Mouse (Mus musculus) ES-E14 (cell line): ENCODE results near the gene Rab44. TPM values are rescaled to one million over a fixed set of nuclear protein-coding genes. Genes with fewer than 3 reads are reported as not detected.

Source experiments
- DNase-seq: peaks from one replicate; pipeline ENCODE4 v3.0.0-alpha.2; 2013; ENCODE audit warnings: low read depth, low spot score
- H3K27ac ChIP-seq: 2 replicates; pipeline ENCODE4 v1.5.1; 2012; ENCODE audit warnings: low read depth, mild to moderate bottlenecking, low read length, moderate library complexity, mixed read lengths; ENCODE audit not compliant: poor library complexity, insufficient read depth, severe bottlenecking
- H3K36me3 ChIP-seq: 2 replicates; pipeline ENCODE4 v1.6.1; 2012; ENCODE audit warnings: mild to moderate bottlenecking, low read length, moderate library complexity, mixed read lengths; ENCODE audit not compliant: control insufficient read depth, poor library complexity, insufficient read depth, severe bottlenecking
- H3K4me1 ChIP-seq, 2 experiments: fragments of 150-350 bp in 1 of 2; sonication (generic) in 1 of 2; 2 replicates each; pipeline ENCODE4 v1.6.1; 2012; ENCODE audit warnings: low read length in 2 of 2, mild to moderate bottlenecking in 1 of 2, mixed read lengths in 1 of 2; ENCODE audit not compliant: control insufficient read depth in 2 of 2, insufficient read depth in 2 of 2, poor library complexity in 1 of 2
- H3K4me3 ChIP-seq, 2 experiments: fragments of 150-350 bp in 1 of 2; sonication (generic) in 1 of 2; 2 replicates each; pipeline ENCODE4 v1.5.1; 2012; ENCODE audit warnings: low read length in 2 of 2, low read depth in 1 of 2, mild to moderate bottlenecking in 1 of 2, mixed read lengths in 1 of 2; ENCODE audit not compliant: insufficient read depth in 1 of 2, poor library complexity in 1 of 2, severe bottlenecking in 1 of 2
- H3K9ac ChIP-seq: 2 replicates; pipeline ENCODE4 v1.6.1; 2012; ENCODE audit warnings: low read depth, mild to moderate bottlenecking, low read length, mixed read lengths; ENCODE audit not compliant: poor library complexity, insufficient read depth, severe bottlenecking
- H3K9me3 ChIP-seq: fragments of 150-350 bp; sonication (generic); 2 replicates; pipeline ENCODE4 v1.6.1; 2012; ENCODE audit warnings: low read depth, mild to moderate bottlenecking, low read length; ENCODE audit not compliant: control insufficient read depth, insufficient read depth
- CHD2 ChIP-seq: IDR thresholded peaks from 2 replicates; pipeline ENCODE4 v1.6.1; 2014; ENCODE audit warnings: mild to moderate bottlenecking, low read depth, low read length, inconsistent platforms
- HCFC1 ChIP-seq: IDR thresholded peaks from 2 replicates; pipeline ENCODE4 v1.6.1; 2012; ENCODE audit warnings: low read length, inconsistent platforms, borderline replicate concordance; ENCODE audit not compliant: insufficient read depth
- MAFK ChIP-seq: IDR thresholded peaks from 2 replicates; pipeline ENCODE4 v1.6.1; 2014; ENCODE audit warnings: mild to moderate bottlenecking, low read depth, low read length, inconsistent platforms; ENCODE audit not compliant: insufficient read depth
- ZC3H11A ChIP-seq: IDR thresholded peaks from 2 replicates; pipeline ENCODE4 v1.6.1; 2012; ENCODE audit warnings: low read depth, mild to moderate bottlenecking, inconsistent platforms, low read length, borderline replicate concordance
- ZNF384 ChIP-seq: IDR thresholded peaks from 2 replicates; pipeline ENCODE4 v1.6.1; 2012; ENCODE audit warnings: low read depth, low read length, inconsistent platforms
- in situ Hi-C, 2 experiments: fragments of 600-800 bp; cut with MboI; formaldehyde crosslinking; loops; one replicate each; pipeline ENCODE4 v1.15.1; 2025; ENCODE audit warnings: low sequenced_read_pairs in 2 of 2, inconsistent platforms in 1 of 2; ENCODE audit not compliant: unreplicated experiment in 2 of 2
- total RNA-seq: library from RNA; depleted of rRNA; stranded (reverse); fragments of 300-350 nt; gene quantifications from 2 replicates; pipeline ENCODE4 v1.2.3, GENCODE M21; 2012

Gene Rab44
- total RNA-seq, 1 experiment = 0.31 TPM

DNA sequence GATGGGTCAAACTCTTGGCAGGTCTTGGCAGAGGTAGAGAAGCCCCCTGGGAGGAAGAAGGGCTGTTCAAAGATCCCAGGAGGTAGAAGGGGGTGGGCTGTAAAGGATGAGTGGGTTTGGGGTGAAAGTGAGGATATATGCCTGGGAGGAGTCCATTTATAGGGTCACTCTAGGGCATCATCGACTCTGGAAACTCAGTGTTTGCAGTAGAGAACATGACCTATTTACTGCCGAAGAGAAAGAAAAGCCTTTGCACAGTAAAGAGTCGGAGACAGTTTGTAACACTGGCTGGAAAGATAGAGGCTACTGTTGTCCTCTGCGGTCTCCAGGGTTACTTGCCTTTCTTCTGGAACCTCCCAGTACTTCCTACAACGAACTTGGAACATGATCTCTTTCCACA, 40.6 kb upstream of the Rab44 start:
- no peaks in the 10 kb centered on the region for H3K36me3 ChIP-seq
- TF ChIP-seq ZNF384 (no peak), CHD2 (no peak), MAFK (no peak), ZC3H11A (no peak), HCFC1 (no peak)
- no peak for DNase-seq
- no peak overlapping the region for H3K9ac ChIP-seq
- peak overlapping the region in 1 of 2 experiments; percentile 15; a peak in 3 of 4 replicates for H3K4me3 ChIP-seq
- peak overlapping the region; percentile 33; the same call in 1 of the 2 replicates for H3K27ac ChIP-seq
- in situ Hi-C loops = no loop called here
- no peaks in the 10 kb centered on the region for H3K9me3 ChIP-seq
- peaks cover 32 to 42% of the 10 kb centered on the region in 2 experiments for H3K4me1 ChIP-seq

DNA sequence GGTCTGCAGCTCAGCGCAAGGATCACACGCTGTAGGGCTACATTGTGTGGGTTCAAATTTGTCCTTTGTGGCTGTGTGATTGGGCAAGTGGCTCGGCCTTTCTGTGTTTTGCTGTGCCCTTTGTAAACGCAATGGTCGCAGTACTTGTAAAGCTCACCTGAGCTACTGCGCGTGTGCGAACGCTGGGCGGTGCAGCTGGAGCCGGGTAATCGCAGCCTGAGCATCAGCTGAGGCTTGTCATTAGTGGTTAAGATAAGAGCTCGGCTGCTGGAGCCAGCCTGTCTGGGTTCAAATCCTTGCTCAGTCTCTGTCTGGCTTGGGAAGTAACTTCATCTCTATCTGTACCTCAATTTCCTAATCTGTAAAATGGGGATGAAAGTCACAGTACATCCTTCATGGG, 39.9 kb upstream of the Rab44 start:
- Histone ChIP-seq H3K27ac (no peak overlapping the region), H3K4me1 (peaks cover 27 to 34% of the 10 kb centered on the region in 2 experiments)
- no peak for DNase-seq

DNA sequence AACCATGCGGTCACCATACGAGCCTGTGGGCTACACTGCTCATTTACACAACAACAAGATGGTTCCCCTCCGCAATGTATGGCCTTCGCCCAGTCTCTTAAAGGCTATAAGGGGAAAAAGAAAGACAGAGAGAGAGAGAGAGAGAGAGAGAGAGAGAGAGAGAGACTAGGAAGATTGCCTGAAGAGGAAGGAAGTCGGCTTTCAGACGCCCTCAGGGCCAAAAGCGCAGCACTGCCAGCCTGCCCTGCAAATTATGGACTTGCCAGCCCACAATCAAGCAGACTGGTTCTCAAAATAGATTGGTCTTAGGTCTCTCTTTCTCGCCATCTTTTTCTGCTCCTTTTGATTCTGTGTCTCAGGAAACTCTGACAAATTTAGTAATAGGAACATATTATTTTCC, 37.7 kb upstream of the Rab44 start:
- no peaks in the 10 kb centered on the region for H3K36me3 ChIP-seq
- H3K4me3 ChIP-seq = no peak overlapping the region
- H3K9ac ChIP-seq = no peak overlapping the region
- H3K9me3 ChIP-seq = no peaks in the 10 kb centered on the region
- DNase-seq = no peak
- TF ChIP-seq HCFC1 = no peak
- no peak for TF ChIP-seq CHD2
- in situ Hi-C loops = no loop called here
- H3K4me1 ChIP-seq = peaks cover 20 to 25% of the 10 kb centered on the region in 2 experiments
- H3K27ac ChIP-seq = no peak overlapping the region

More for the DNA sequence above, 39.9 kb upstream of the Rab44 start:
- TF ChIP-seq HCFC1 (no peak), CHD2 (no peak), ZNF384 (no peak), MAFK (no peak), ZC3H11A (no peak)
- Histone ChIP-seq H3K9ac (no peak overlapping the region), H3K9me3 (no peaks in the 10 kb centered on the region), H3K4me3 (no peak overlapping the region), H3K36me3 (no peaks in the 10 kb centered on the region)
- in situ Hi-C loops = no loop called here

DNA sequence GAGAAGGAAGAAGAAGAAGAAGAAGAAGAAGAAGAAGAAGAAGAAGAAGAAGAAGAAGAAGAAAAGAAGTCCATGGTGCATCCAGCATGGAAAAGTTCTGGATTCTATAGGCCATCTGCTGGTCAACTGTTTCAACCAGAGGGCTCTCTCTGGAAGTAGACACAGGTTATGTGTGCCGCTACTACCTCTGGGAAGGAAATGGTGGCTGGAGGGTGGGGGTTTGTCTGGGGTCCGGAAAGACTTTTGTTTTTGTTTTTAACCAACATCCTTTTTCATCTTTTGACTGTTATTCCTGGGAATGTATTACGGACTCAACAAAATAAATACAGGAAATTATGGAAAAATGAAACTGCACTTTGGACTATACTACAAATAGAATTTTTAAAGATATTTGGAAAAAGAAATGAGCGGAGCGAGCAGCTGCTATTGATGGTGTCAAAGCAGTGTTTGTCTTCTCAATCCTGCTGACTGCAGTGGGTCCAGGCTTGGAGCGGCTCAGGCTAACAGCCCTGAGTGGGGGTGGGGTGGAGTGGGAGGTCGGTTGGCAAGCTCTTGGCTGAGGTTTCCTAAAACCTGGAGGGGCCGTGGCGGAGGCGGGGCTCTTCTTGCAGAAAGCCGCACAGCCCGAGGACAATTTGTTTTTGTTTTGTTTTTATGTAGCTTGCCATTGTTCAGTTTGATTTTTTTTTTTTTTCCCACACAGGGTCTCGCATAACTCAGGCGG, 36.0 kb upstream of the Rab44 start:
- no peak for TF ChIP-seq HCFC1
- 0 out of 2 replicates have a peak, but pooled peaks have one; percentile 31 for TF ChIP-seq ZNF384
- H3K9ac ChIP-seq = peak overlapping the region; percentile 88
- peak overlapping the region; percentile 93 for H3K27ac ChIP-seq
- no peak for DNase-seq
- no peaks in the 10 kb centered on the region for H3K36me3 ChIP-seq
- peak overlapping the region; percentile 68 to 76 for H3K4me3 ChIP-seq
- H3K9me3 ChIP-seq = no peaks in the 10 kb centered on the region
- in situ Hi-C loops = no loop called here
- H3K4me1 ChIP-seq = peaks cover 15 to 22% of the 10 kb centered on the region in 2 experiments
